Mouse (Mus musculus): Measurements from ENCODE around the gene Cd34.

GRCm38 (mm10) chr1:194976164-194976516, 37.5 kb downstream of the Cd34 start:
- no peak for TF ChIP-seq CTCF (conservative IDR thresholded peaks at IDR 0.05; ENCODE audit: low read length)
- no peak for TF ChIP-seq NANOG (IDR thresholded peaks at IDR 0.05; ENCODE audit: borderline replicate concordance, low read length)
